ENCODE assay signal across 36 mouse cellular contexts in the genomic region with DNA sequence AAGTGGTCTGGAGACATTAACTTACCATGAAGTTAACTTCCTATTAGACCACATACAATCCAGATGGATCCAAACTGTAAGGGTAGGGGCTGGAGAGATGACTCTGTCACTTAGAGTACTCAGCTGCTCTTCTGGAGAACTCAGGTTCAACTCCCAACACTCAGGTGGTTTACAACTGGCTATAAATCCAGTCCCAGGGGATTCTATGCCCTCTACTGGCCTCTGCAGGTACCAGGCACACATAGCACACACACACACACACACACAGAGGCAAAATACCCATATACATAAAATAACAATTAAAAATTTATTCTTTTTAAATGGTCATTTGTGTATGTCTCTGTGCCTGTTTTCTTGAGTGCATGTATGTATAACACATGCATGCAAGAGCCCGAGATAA. TPM values are rescaled to one million over a fixed set of nuclear protein-coding genes. Genes with fewer than 3 reads are reported as not detected.
DNase-seq lines count a peak whose midpoint lies in the region; ATAC-seq and TF ChIP-seq lines count a peak whose summit lies in the region.
"Had no signal": no experiment of that assay in that cellular context is flagged by ENCODE, and none has a peak within 500 bp of the region (broad histone marks: within the 10 kb centered on the region; RNA-seq: fewer than 3 reads in every experiment).

No protein-coding gene starts in this region.

- TF ChIP-seq CTCF in MEL (IDR thresholded peaks at IDR 0.05 in 2 of 3, conservative IDR thresholded peaks at IDR 0.05 in 1 of 3; ENCODE audit: control insufficient read depth in 1 of 3, insufficient read depth in 1 of 3, low read depth in 2 of 3, low read length in 3 of 3, poor library complexity in 1 of 3, severe bottlenecking in 1 of 3), result peak in 2 of 3 experiments; percentile 27 to 28; a peak in 2 of 6 replicates
- TF ChIP-seq CTCF in liver, embryonic 14.5 days (IDR thresholded peaks at IDR 0.05; ENCODE audit: low read depth), result peak; percentile 63

- WGBS in liver, embryonic 14.5 days (ENCODE audit: insufficient replicate concordance), result 84% methylated on average over 1 of the region's 1 CpGs
- WGBS in forebrain, embryonic 12.5 days, result 95% methylated on average over 1 of the region's 1 CpGs

- no peak for TF ChIP-seq EP300 in MEL (IDR thresholded peaks at IDR 0.05; ENCODE audit: low read depth in 1 of 2, low read length in 2 of 2)
- TF ChIP-seq EP300 in liver, embryonic 14.5 days (IDR thresholded peaks at IDR 0.05; ENCODE audit: low read depth), result no peak

- no peak overlapping the region for H3K9ac ChIP-seq in MEL (ENCODE audit: control insufficient read depth, low read depth, low read length, poor library complexity, severe bottlenecking)
- H3K9ac ChIP-seq in liver, embryonic 14.5 days (replicated peaks), result no peak overlapping the region
- H3K9ac ChIP-seq in forebrain, embryonic 12.5 days, result no peak overlapping the region
- H3K9ac ChIP-seq: embryonic facial prominence, embryonic 15.5 days; heart, embryonic 12.5 days; hindbrain, embryonic 15.5 days; limb, embryonic 15.5 days; midbrain, embryonic 12.5 days; neural tube, embryonic 12.5 days had no signal

- H3K9me3 ChIP-seq in MEL (replicated peaks; ENCODE audit: insufficient read depth, low read length), result no peaks in the 10 kb centered on the region
- H3K9me3 ChIP-seq in liver, embryonic 14.5 days (ENCODE audit: control insufficient read depth, low read length), result no peaks in the 10 kb centered on the region; the same call in 1 of the 2 replicates
- H3K9me3 ChIP-seq in forebrain, embryonic 12.5 days, result no peaks in the 10 kb centered on the region
- H3K9me3 ChIP-seq: embryonic facial prominence, embryonic 10.5 days; embryonic facial prominence, embryonic 15.5 days; G1E; heart, embryonic 12.5 days; hindbrain, embryonic 15.5 days; limb, embryonic 10.5 days; limb, embryonic 15.5 days; megakaryocyte, embryonic 14.5 days; midbrain, embryonic 12.5 days; neural tube, embryonic 12.5 days had no signal

- TF ChIP-seq RAD21 in MEL (IDR thresholded peaks at IDR 0.05; ENCODE audit: low read depth, low read length), result no peak

- DNase-seq in heart, adult 11 months, result peak; percentile 1
- DNase-seq in heart, postnatal 14 days, result no peak
- peak; percentile 12 for DNase-seq in 416B (ENCODE audit: low read depth)
- no peak for DNase-seq in MEL (ENCODE audit: low read depth, low spot score)
- no peak for DNase-seq in liver, embryonic 14.5 days (ENCODE audit: low read depth in 3 of 3, low spot score in 3 of 3)
- no peak for DNase-seq in cerebellum, postnatal 36 days
- DNase-seq: adrenal gland, adult 2 months; cerebellum, adult 2 months; cerebellum, postnatal 14 days; gastrocnemius, postnatal 14 days; kidney, adult 2 months; lung, adult 18-20 months; lung, postnatal 4 days; thymus, postnatal 25 days had no signal

- no peak for TF ChIP-seq POLR2A in MEL (IDR thresholded peaks at IDR 0.05; ENCODE audit: control insufficient read depth in 1 of 2, insufficient read depth in 1 of 2, low read depth in 1 of 2, low read length in 2 of 2, poor library complexity in 1 of 2)

- no peak overlapping the region for H3K27ac ChIP-seq in MEL (ENCODE audit: control insufficient read depth, low read depth, low read length)
- no peak overlapping the region for H3K27ac ChIP-seq in liver, embryonic 14.5 days
- H3K27ac ChIP-seq in forebrain, embryonic 12.5 days, result no peak overlapping the region
- H3K27ac ChIP-seq: embryonic facial prominence, embryonic 10.5 days; embryonic facial prominence, embryonic 15.5 days; hindbrain, embryonic 15.5 days; limb, embryonic 10.5 days; limb, embryonic 15.5 days; midbrain, embryonic 12.5 days; neural tube, embryonic 12.5 days had no signal

- no peaks in the 10 kb centered on the region; a peak in 1 of 4 replicates for H3K27me3 ChIP-seq in MEL (ENCODE audit: control insufficient read depth in 1 of 2, insufficient read depth in 2 of 2, low read length in 2 of 2)
- no peaks in the 10 kb centered on the region for H3K27me3 ChIP-seq in liver, embryonic 14.5 days (ENCODE audit: control insufficient read depth, insufficient read depth, low read length)
- no peaks in the 10 kb centered on the region for H3K27me3 ChIP-seq in forebrain, embryonic 12.5 days
- H3K27me3 ChIP-seq: embryonic facial prominence, embryonic 15.5 days; heart, embryonic 12.5 days; hindbrain, embryonic 15.5 days; limb, embryonic 15.5 days; midbrain, embryonic 12.5 days; neural tube, embryonic 12.5 days had no signal

- intact Hi-C loops in heart, postnatal 14 days (cut with DNase I), result no loop called here

- H3K4me3 ChIP-seq in MEL (ENCODE audit: control insufficient read depth in 1 of 2, insufficient read depth in 1 of 2, low read depth in 2 of 2, low read length in 2 of 2), result no peak overlapping the region
- H3K4me3 ChIP-seq in liver, embryonic 14.5 days (ENCODE audit: insufficient read depth in 1 of 2, low read depth in 2 of 2, low read length in 2 of 2), result no peak overlapping the region
- no peak overlapping the region for H3K4me3 ChIP-seq in forebrain, embryonic 12.5 days (replicated peaks)
- H3K4me3 ChIP-seq: embryonic facial prominence, embryonic 10.5 days; embryonic facial prominence, embryonic 15.5 days; heart, embryonic 12.5 days; hindbrain, embryonic 15.5 days; limb, embryonic 10.5 days; limb, embryonic 15.5 days; megakaryocyte, embryonic 14.5 days; midbrain, embryonic 12.5 days; myocyte; neural tube, embryonic 12.5 days had no signal

- no peak for ATAC-seq in liver, embryonic 14.5 days (ENCODE audit: insufficient read depth)
- no peak for ATAC-seq in CD4-positive, CD25-positive, alpha-beta regulatory T cell, adult 4 months
- no peak for ATAC-seq in forebrain, embryonic 12.5 days (ENCODE audit: low FRiP score)
- ATAC-seq: activated CD4-positive, CD25-positive, alpha-beta regulatory T cell, adult 4 months; forebrain, embryonic 14.5 days; inflammation-experienced regulatory T-cells, adult 6 months; lung, postnatal 0 days had no signal

- H3K4me2 ChIP-seq in liver, embryonic 14.5 days (ENCODE audit: low read depth), result no peak overlapping the region
- H3K4me2 ChIP-seq in forebrain, embryonic 12.5 days, result no peak overlapping the region
- H3K4me2 ChIP-seq: embryonic facial prominence, embryonic 15.5 days; heart, embryonic 12.5 days; hindbrain, embryonic 15.5 days; limb, embryonic 15.5 days; midbrain, embryonic 12.5 days; neural tube, embryonic 12.5 days had no signal

- no peaks in the 10 kb centered on the region for H3K79me2 ChIP-seq in MEL (ENCODE audit: control insufficient read depth, insufficient read depth, low read length, poor library complexity)

- peaks cover 4 to 16% of the 10 kb centered on the region in 2 experiments for H3K4me1 ChIP-seq in MEL (ENCODE audit: control insufficient read depth in 1 of 2, insufficient read depth in 2 of 2, low read length in 2 of 2)
- H3K4me1 ChIP-seq in liver, embryonic 14.5 days (replicated peaks; ENCODE audit: control insufficient read depth in 2 of 2, insufficient read depth in 2 of 2, low read length in 1 of 2), result peaks cover 6 to 18% of the 10 kb centered on the region in 2 experiments
- no peaks in the 10 kb centered on the region for H3K4me1 ChIP-seq in forebrain, embryonic 12.5 days
- H3K4me1 ChIP-seq: embryonic facial prominence, embryonic 10.5 days; embryonic facial prominence, embryonic 15.5 days; heart, embryonic 12.5 days; hindbrain, embryonic 15.5 days; limb, embryonic 10.5 days; limb, embryonic 15.5 days; midbrain, embryonic 12.5 days; neural tube, embryonic 12.5 days had no signal

- peaks cover 0 to 10% of the 10 kb centered on the region in 2 experiments; a peak in 2 of 4 replicates for H3K36me3 ChIP-seq in MEL (ENCODE audit: control insufficient read depth in 1 of 2, insufficient read depth in 2 of 2, low read length in 2 of 2)
- H3K36me3 ChIP-seq in liver, embryonic 14.5 days (replicated peaks; ENCODE audit: control insufficient read depth, insufficient read depth, low read depth), result peaks cover 12% of the 10 kb centered on the region
- H3K36me3 ChIP-seq in forebrain, embryonic 12.5 days (replicated peaks), result no peaks in the 10 kb centered on the region
- H3K36me3 ChIP-seq: embryonic facial prominence, embryonic 10.5 days; embryonic facial prominence, embryonic 15.5 days; heart, embryonic 12.5 days; hindbrain, embryonic 15.5 days; limb, embryonic 10.5 days; limb, embryonic 15.5 days; midbrain, embryonic 12.5 days; neural tube, embryonic 12.5 days had no signal

TF ChIP-seq in MEL, 35 proteins besides CTCF, POLR2A, EP300 and RAD21 (continues in another document):
- 0 out of 2 replicates have a peak, but pooled peaks have one; percentile 14 for TF ChIP-seq SMC3 (IDR thresholded peaks at IDR 0.05; ENCODE audit: low read depth, low read length)
- no peak for TF ChIP-seq E2F4 (IDR thresholded peaks at IDR 0.05; ENCODE audit: borderline replicate concordance, low read depth, low read length)

RNA-seq across cellular contexts. Expression of gene Epb42, which starts 2.5 kb away (rescaled TPM):
- 1 to 10 TPM; 1.1 to 1.3 TPM for total RNA-seq in heart, postnatal 14 days (2021)
- 0.69 and 2.9 TPM in 2 replicates for total RNA-seq in MEL (2012; rRNA removed)
- 1 to 10 TPM in 1 of 2 experiments, not detected in 1; 2.3 TPM for polyA plus RNA-seq in MEL (2012; ENCODE audit: insufficient read depth in 1 of 2, insufficient read length in 2 of 2, low read depth in 1 of 2, low replicate concordance in 2 of 2, missing spikeins in 1 of 2)
- polyA plus RNA-seq in liver, embryonic 14.5 days (2012; rRNA removed), result 149 and 162 TPM in 2 replicates
- polyA plus RNA-seq in liver, embryonic 14.5 days (2014; fragmentation: Nextera tagmentation; extraction: Ambion mirVana), result 129 and 131 TPM in 2 replicates
- polyA plus RNA-seq in CD4-positive, CD25-positive, alpha-beta regulatory T cell, adult 4 months (2017; shearing (Covaris generic)), result under 1 TPM; 0.35 to 0.42 TPM
- 3.9 and 4.4 TPM in 2 replicates for polyA plus RNA-seq in forebrain, embryonic 12.5 days (2016; fragmentation: Nextera tagmentation; extraction: Ambion mirVana)
- total RNA-seq: gastrocnemius, postnatal 14 days; granulocyte monocyte progenitor cell, adult 5-6 weeks; left cerebral cortex, postnatal 10 days; midbrain, postnatal 0 days had no signal
- polyA plus RNA-seq: adrenal gland, adult 2 months; myocyte had no signal

RNA-seq across cellular contexts. Expression of gene Ccndbp1, which starts 31.2 kb away (rescaled TPM):
- 10 to 100 TPM; 37.3 to 40.9 TPM for total RNA-seq in heart, postnatal 14 days (2021)
- total RNA-seq in MEL (2012; rRNA removed), result 24.6 and 25.7 TPM in 2 replicates
- 100 to 1,000 TPM in 1 of 2 experiments, 10 to 100 TPM in 1; 26.1 to 250 TPM for polyA plus RNA-seq in MEL (2012; ENCODE audit: insufficient read depth in 1 of 2, insufficient read length in 2 of 2, low read depth in 1 of 2, low replicate concordance in 2 of 2, missing spikeins in 1 of 2)
- 26.9 and 38.1 TPM in 2 replicates for polyA plus RNA-seq in liver, embryonic 14.5 days (2012; rRNA removed)
- 45.1 and 46.4 TPM in 2 replicates for polyA plus RNA-seq in liver, embryonic 14.5 days (2014; fragmentation: Nextera tagmentation; extraction: Ambion mirVana)
- polyA plus RNA-seq in CD4-positive, CD25-positive, alpha-beta regulatory T cell, adult 4 months (2017; shearing (Covaris generic)), result 100 to 1,000 TPM; 149 to 151 TPM
- polyA plus RNA-seq in forebrain, embryonic 12.5 days (2016; fragmentation: Nextera tagmentation; extraction: Ambion mirVana), result 44.9 and 47.7 TPM in 2 replicates

RNA-seq across cellular contexts. Expression of gene Tgm5, which starts 46.3 kb away (rescaled TPM):
- not detected for total RNA-seq in heart, postnatal 14 days (2021)
- not detected in 2 replicates for total RNA-seq in MEL (2012; rRNA removed)
- not detected for polyA plus RNA-seq in MEL (2012; ENCODE audit: insufficient read depth in 1 of 2, insufficient read length in 2 of 2, low read depth in 1 of 2, low replicate concordance in 2 of 2, missing spikeins in 1 of 2)
- polyA plus RNA-seq in liver, embryonic 14.5 days (2012; rRNA removed), result not detected in 2 replicates
- polyA plus RNA-seq in liver, embryonic 14.5 days (2014; fragmentation: Nextera tagmentation; extraction: Ambion mirVana), result not detected in 2 replicates
- not detected for polyA plus RNA-seq in CD4-positive, CD25-positive, alpha-beta regulatory T cell, adult 4 months (2017; shearing (Covaris generic))
- not detected in 2 replicates for polyA plus RNA-seq in forebrain, embryonic 12.5 days (2016; fragmentation: Nextera tagmentation; extraction: Ambion mirVana)
- total RNA-seq: gastrocnemius, postnatal 14 days; granulocyte monocyte progenitor cell, adult 5-6 weeks; hematopoietic stem cell, adult 5-6 weeks; left cerebral cortex, postnatal 10 days had no signal
- polyA plus RNA-seq: activated CD4-positive, CD25-positive, alpha-beta regulatory T cell, adult 4 months; adrenal gland, adult 2 months; embryonic facial prominence, embryonic 10.5 days; forebrain, embryonic 14.5 days; G1E; heart, embryonic 12.5 days; heart, postnatal 0 days; hindbrain, embryonic 15.5 days; inflammation-experienced regulatory T-cells, adult 6 months; limb, embryonic 10.5 days; midbrain, embryonic 12.5 days had no signal

Comparison
In these comparisons a context has a peak if more than half of its experiments do, and no peak if none do; other contexts are left out.
1. DNase-seq: peak in heart, adult 11 months (single experiment) and 416B (single experiment); none in heart, postnatal 14 days (0 of 2), MEL (single experiment), liver, embryonic 14.5 days (0 of 3) and cerebellum, postnatal 36 days (0 of 2).
2. RNA of gene Epb42, which starts 2.5 kb away (polyA plus RNA-seq): 129 to 162 TPM in liver, embryonic 14.5 days; 3.9 to 4.4 TPM in forebrain, embryonic 12.5 days, 2.3 TPM in MEL and 0.35 to 0.42 TPM in CD4-positive, CD25-positive, alpha-beta regulatory T cell, adult 4 months; every median in the first group is over 10 times any median in the second.